Mouse (Mus musculus) myocyte (in vitro differentiated cells): ENCODE measurements at regions not wholly inside any gene's neighbourhood (a gene's known extent, or its start where the extent isn't known, plus 50 kb on each side); places are given as distances from the start of the nearest gene placed in this dataset.

ENCODE experiments used
- CEBPB ChIP-seq: IDR thresholded peaks from 2 replicates; pipeline ENCODE4 v1.6.1; 2011; ENCODE audit warnings: mild to moderate bottlenecking, moderate library complexity; ENCODE audit not compliant: poor library complexity, insufficient read depth, severe bottlenecking
- MAX ChIP-seq: IDR thresholded peaks from one replicate; pipeline ENCODE4 v1.6.1; 2011; ENCODE audit warnings: low read depth, mild to moderate bottlenecking, control low read depth
- MYOG ChIP-seq, 3 experiments: IDR thresholded peaks; one replicate each; pipeline ENCODE4 v1.6.1; 2011; ENCODE audit warnings: control low read depth in 2 of 3, low read depth in 2 of 3, mild to moderate bottlenecking in 2 of 3; ENCODE audit not compliant: insufficient read length in 2 of 3, control insufficient read depth in 1 of 3, insufficient read depth in 1 of 3
- POLR2A ChIP-seq: IDR thresholded peaks from one replicate; pipeline ENCODE4 v1.6.1; 2011; ENCODE audit warnings: low read depth, mild to moderate bottlenecking, control low read depth, moderate library complexity; ENCODE audit not compliant: insufficient read length
- TCF12 ChIP-seq: IDR thresholded peaks from one replicate; pipeline ENCODE4 v1.6.1; 2011; ENCODE audit warnings: mild to moderate bottlenecking, control low read depth; ENCODE audit not compliant: poor library complexity, insufficient read depth, severe bottlenecking
- TCF3 ChIP-seq: IDR thresholded peaks from one replicate; pipeline ENCODE4 v1.6.1; 2011; ENCODE audit warnings: low read depth, control low read depth; ENCODE audit not compliant: insufficient read length

DNA sequence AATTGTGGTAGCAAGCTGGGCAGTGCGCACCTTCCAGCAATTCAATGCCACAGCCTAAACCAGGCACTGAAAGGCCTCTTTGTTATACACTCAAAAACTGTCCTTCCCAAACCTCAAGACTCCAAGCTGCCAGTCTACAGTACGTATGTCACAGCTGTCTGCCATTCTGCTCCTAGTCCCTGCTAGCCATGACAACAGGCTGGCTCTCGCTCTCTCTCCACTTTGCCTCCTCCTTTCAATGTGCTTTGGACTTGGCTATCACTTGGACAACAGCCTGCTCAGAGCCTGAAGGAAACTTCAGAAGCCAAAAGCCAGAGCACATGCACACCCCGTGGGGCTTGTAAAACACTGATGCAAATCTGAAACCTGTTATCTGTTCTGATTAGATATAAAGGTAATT, 125.9 kb upstream of the Plcz1 start:
- no peak for TF ChIP-seq TCF12
- no peak for TF ChIP-seq CEBPB
- TF ChIP-seq MAX: no peak
- TF ChIP-seq TCF3: no peak
- TF ChIP-seq POLR2A: no peak
- TF ChIP-seq MYOG (IDR thresholded peaks at IDR 0.05; ENCODE audit: control insufficient read depth in 1 of 3, insufficient read depth in 1 of 3, insufficient read length in 2 of 3, low read depth in 2 of 3): no peak
